Mouse (Mus musculus) liver, embryonic 14.5 days (tissue): ENCODE results near the gene Gna11. TPM values are rescaled to one million over a fixed set of nuclear protein-coding genes. Genes with fewer than 3 reads are reported as not detected.

Experiments used
- ATAC-seq: fragments of 200-750 bp; cut with Nextera tagmentation; 2 replicates; pipeline ENCODE4 v1.8.0; 2017; ENCODE audit warnings: moderate number of reproducible peaks, mild to moderate bottlenecking, moderate library complexity; ENCODE audit not compliant: insufficient read depth
- DNase-seq, 3 experiments: peaks; one replicate each; pipeline ENCODE4 v3.0.0-alpha.2; 2012 to 2013; ENCODE audit warnings: low read depth in 3 of 3, low spot score in 3 of 3
- H3K27ac ChIP-seq: fragments of 300-500 bp; sonication (generic); 2 replicates; pipeline ENCODE4 v1.5.1; 2014; ENCODE audit warnings: moderate library complexity, mild to moderate bottlenecking, control low read depth, inconsistent platforms
- H3K27me3 ChIP-seq: fragments of 300-500 bp; sonication (generic); 2 replicates; pipeline ENCODE4 v1.6.1; 2014; ENCODE audit warnings: mild to moderate bottlenecking, low read length, moderate library complexity; ENCODE audit not compliant: control insufficient read depth, insufficient read depth
- H3K36me3 ChIP-seq: fragments of 300-500 bp; sonication (generic); replicated peaks from 2 replicates; pipeline ENCODE4 v1.6.1; 2014; ENCODE audit warnings: low read depth; ENCODE audit not compliant: control insufficient read depth, insufficient read depth
- H3K4me1 ChIP-seq, 2 experiments: fragments of 200-500 bp in 1 of 2; fragments of 300-500 bp in 1 of 2; sonication (generic) in 1 of 2; replicated peaks; 2 replicates each; pipeline ENCODE4 v1.6.1; 2012 to 2014; ENCODE audit warnings: antibody characterized with exemption in 1 of 2, inconsistent platforms in 1 of 2, low read length in 1 of 2; ENCODE audit not compliant: control insufficient read depth in 2 of 2, insufficient read depth in 2 of 2
- H3K4me2 ChIP-seq: fragments of 300-500 bp; sonication (generic); 2 replicates; pipeline ENCODE4 v1.6.1; 2014; ENCODE audit warnings: low read depth, mild to moderate bottlenecking, control low read depth, moderate library complexity
- H3K4me3 ChIP-seq, 2 experiments: fragments of 200-500 bp in 1 of 2; fragments of 300-500 bp in 1 of 2; sonication (generic) in 1 of 2; 2 replicates each; pipeline ENCODE4 v1.5.1; 2012 to 2014; ENCODE audit warnings: low read depth in 2 of 2, low read length in 2 of 2, mild to moderate bottlenecking in 2 of 2, control low read depth in 1 of 2, inconsistent platforms in 1 of 2, moderate library complexity in 1 of 2; ENCODE audit not compliant: insufficient read depth in 1 of 2
- H3K9ac ChIP-seq: fragments of 300-500 bp; sonication (generic); replicated peaks from 2 replicates; pipeline ENCODE4 v1.6.1; 2014; ENCODE audit warnings: mild to moderate bottlenecking, control low read depth, moderate library complexity
- H3K9me3 ChIP-seq: fragments of 300-500 bp; sonication (generic); 2 replicates; pipeline ENCODE4 v1.6.1; 2016; ENCODE audit warnings: low read length, mixed read lengths; ENCODE audit not compliant: control insufficient read depth
- CTCF ChIP-seq: IDR thresholded peaks from 2 replicates; pipeline ENCODE4 v1.5.1; 2016; ENCODE audit warnings: antibody characterized with exemption, low read depth, control low read depth
- EP300 ChIP-seq: IDR thresholded peaks from 2 replicates; pipeline ENCODE4 v1.6.1; 2016; ENCODE audit warnings: antibody characterized with exemption, low read depth
- WGBS: fragments of 180-500 bp; shearing (Covaris S2); extraction: QIAGEN DNeasy Blood & Tissue Kit; methylation state at CpG from one replicate; pipeline ENCODE4 v1.1.7; 2014; ENCODE audit not compliant: insufficient replicate concordance; 5-methylcytosine and 5-hydroxymethylcytosine counted together
- polyA plus RNA-seq, 2 experiments: library from polyadenylated mRNA; depleted of rRNA in 1 of 2; stranded (reverse) in 1 of 2; unstranded in 1 of 2; fragments of >200 nt; fragmentation: Nextera tagmentation in 1 of 2; extraction: Ambion mirVana in 1 of 2; gene quantifications; 2 replicates each; pipeline versions ENCODE4 v1.2.1 to v1.2.3; 2012 to 2014

Gene Gna11
- polyA plus RNA-seq, 2 experiments: 17.0 to 17.4 TPM

- H3K36me3 ChIP-seq: peaks cover 7% of the 10 kb centered on the region
- DNase-seq (no peak), ATAC-seq (no peak)
- H3K4me1 ChIP-seq: no peaks in the 10 kb centered on the region
- H3K4me2 ChIP-seq: no peak overlapping the region
- H3K27me3 ChIP-seq: no peaks in the 10 kb centered on the region
- H3K9ac ChIP-seq: no peak overlapping the region
- H3K9me3 ChIP-seq: no peaks in the 10 kb centered on the region
- WGBS: 58% methylated on average over 6 of the region's 6 CpGs
- TF ChIP-seq EP300 (no peak), CTCF (peak; percentile 78)
- H3K4me3 ChIP-seq: no peak overlapping the region
- H3K27ac ChIP-seq: no peak overlapping the region
These were observed 8.3 kb downstream of the Gna11 start for GRCm38 (mm10) chr10:81536734-81537133.

DNA sequence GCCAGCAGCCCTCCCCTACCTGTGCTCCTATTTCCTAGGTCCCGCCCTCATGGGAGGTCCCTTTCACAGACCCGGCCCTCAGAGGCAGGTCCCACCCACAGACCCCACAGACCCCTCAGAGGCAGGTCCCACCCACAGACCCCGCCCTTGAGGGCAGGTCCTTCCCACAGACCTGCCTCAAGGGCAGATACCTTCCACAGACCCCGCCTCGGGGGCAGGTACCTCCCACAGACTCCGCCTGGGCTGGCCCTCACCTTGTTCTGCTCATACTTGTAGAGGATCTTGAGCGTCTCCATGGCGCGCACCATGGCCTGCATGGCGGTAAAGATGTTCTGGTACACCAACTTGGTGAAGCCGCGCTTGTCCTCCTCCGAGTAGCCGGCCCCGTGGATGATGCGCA lies 10.2 kb downstream of the Gna11 start:
- Histone ChIP-seq H3K4me1 (no peaks in the 10 kb centered on the region), H3K27me3 (no peaks in the 10 kb centered on the region), H3K36me3 (peaks cover 7% of the 10 kb centered on the region), H3K4me2 (no peak overlapping the region), H3K9me3 (no peaks in the 10 kb centered on the region), H3K9ac (no peak overlapping the region), H3K27ac (no peak overlapping the region), H3K4me3 (no peak overlapping the region)
- DNase-seq (no peak), ATAC-seq (no peak)
- TF ChIP-seq EP300: no peak
- no peak for TF ChIP-seq CTCF
- WGBS: 81% methylated on average over 16 of the region's 16 CpGs

DNA sequence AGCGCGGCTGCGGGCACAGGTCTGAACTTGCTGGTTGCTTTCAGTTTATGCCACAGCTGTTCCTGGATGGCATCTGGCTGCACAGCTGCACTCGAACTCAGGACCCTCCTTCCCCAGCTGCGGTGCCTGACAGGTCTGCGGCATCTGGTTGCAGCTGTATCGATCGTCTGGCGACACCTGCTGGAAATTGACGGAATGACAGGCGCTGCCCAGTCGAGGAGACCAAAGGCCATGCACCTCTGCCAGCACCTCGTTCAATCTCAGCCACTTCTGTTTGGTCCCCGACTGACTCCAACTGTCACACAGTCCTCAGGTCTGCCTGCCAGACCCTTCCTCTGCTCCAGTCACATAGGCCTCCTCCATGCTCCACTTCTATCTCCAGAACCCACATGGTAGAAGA lies 18.2 kb downstream of the Gna11 start:
- Histone ChIP-seq H3K27ac (no peak overlapping the region), H3K27me3 (no peaks in the 10 kb centered on the region), H3K4me3 (no peak overlapping the region), H3K9ac (no peak overlapping the region), H3K4me1 (peaks cover 13 to 15% of the 10 kb centered on the region in 2 experiments), H3K36me3 (no peaks in the 10 kb centered on the region; the same call in 1 of the 2 replicates), H3K9me3 (no peaks in the 10 kb centered on the region), H3K4me2 (no peak overlapping the region)
- peak in 1 of 3 experiments; percentile 60 for DNase-seq
- no peak for TF ChIP-seq EP300
- TF ChIP-seq CTCF: peak; percentile 100
- no peak for ATAC-seq
- WGBS: 7% methylated on average over 14 of the region's 14 CpGs

GRCm38 (mm10) chr10:81525017-81525694 lies 19.8 kb downstream of the Gna11 start:
- peaks cover 13 to 16% of the 10 kb centered on the region in 2 experiments for H3K4me1 ChIP-seq
- H3K9me3 ChIP-seq: no peaks in the 10 kb centered on the region
- 0 out of 2 replicates have a peak overlapping the region, but pooled peaks have one; percentile 2 for H3K9ac ChIP-seq
- H3K27me3 ChIP-seq: no peaks in the 10 kb centered on the region
- H3K4me3 ChIP-seq: peak overlapping the region in 1 of 2 experiments; percentile 28; a peak in 1 of 4 replicates
- ATAC-seq (peak; percentile 75), DNase-seq (peak in 2 of 3 experiments; percentile 53 to 66)
- H3K36me3 ChIP-seq: no peaks in the 10 kb centered on the region; the same call in 1 of the 2 replicates
- H3K27ac ChIP-seq: no peak overlapping the region
- WGBS: 9% methylated on average over 13 of the region's 13 CpGs
- H3K4me2 ChIP-seq: peak overlapping the region; percentile 58
- TF ChIP-seq CTCF (no peak), EP300 (no peak; the same call in 1 of the 2 replicates)

- H3K4me2 ChIP-seq: peak within 1 kb of the TSS; percentile 69
- TF ChIP-seq EP300 (no peak), CTCF (0 out of 2 replicates have a peak, but pooled peaks have one; percentile 14)
- peak within 1 kb of the TSS; percentile 24; the same call in 1 of the 2 replicates for H3K27ac ChIP-seq
- H3K9ac ChIP-seq: peak within 1 kb of the TSS; percentile 53
- H3K36me3 ChIP-seq: no peaks in the 10 kb centered on the region
- peaks cover 19 to 26% of the 10 kb centered on the region in 2 experiments for H3K4me1 ChIP-seq
- H3K9me3 ChIP-seq: no peaks in the 10 kb centered on the region
- no peaks in the 10 kb centered on the region for H3K27me3 ChIP-seq
- peak within 1 kb of the TSS; percentile 17 to 49 for H3K4me3 ChIP-seq
- 4% methylated on average over 9 of the region's 9 CpGs for WGBS
- ATAC-seq: peak; percentile 57
- DNase-seq: no peak
These were observed 20.9 kb downstream of the Gna11 start, which contains the start of gene Gna15 for GRCm38 (mm10) chr10:81524051-81524605. Gna15 (minus strand) TSS chr10:81524225.
